Mouse (Mus musculus): ENCODE data around the gene G530012D18Rik.
"Not testable (repeated sequence)": the region's sequence is repeated elsewhere in the genome, so short reads cannot be mapped to it uniquely, and the experiment has no call there.

- TF ChIP-seq CTCF (IDR thresholded peaks at IDR 0.05; ENCODE audit: low read depth); EP300 (optimal IDR thresholded peaks at IDR 0.05): not testable (repeated sequence)
Measured at GRCm38 (mm10) chr1:85618689-85619088, 43.2 kb downstream of the G530012D18Rik start.

Measured in stomach, postnatal 0 days (tissue).